Mouse (Mus musculus): ENCODE measurements around the gene Vps37b. TPM values are rescaled to one million over a fixed set of nuclear protein-coding genes. Genes with fewer than 3 reads are reported as not detected.

The Vps37b gene
- polyA plus RNA-seq, 1 experiment from 2014 or later = 50.4 TPM

DNA sequence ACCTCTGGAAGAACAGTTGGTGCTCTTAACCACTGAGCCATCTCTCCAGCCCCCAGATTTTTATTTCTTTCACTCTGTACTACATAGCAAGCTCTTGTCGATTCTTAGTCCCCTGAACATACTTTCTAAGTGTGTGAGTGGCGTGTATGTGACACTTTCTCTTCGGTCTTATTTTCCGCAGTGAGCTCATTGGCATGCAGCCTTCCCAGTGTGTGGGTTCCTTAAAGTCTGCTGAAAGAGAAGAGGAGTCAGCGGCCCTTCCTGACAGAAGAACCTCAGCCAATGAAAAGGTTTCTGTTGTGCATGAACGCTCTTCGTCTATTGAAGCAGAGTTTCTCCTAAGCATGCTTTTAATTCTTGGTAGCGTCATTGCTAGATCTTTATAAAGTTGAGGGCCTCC is 74.9 kb downstream of the Vps37b start:
- no peaks in the 10 kb centered on the region for H3K4me1 ChIP-seq
- H3K36me3 ChIP-seq = no peaks in the 10 kb centered on the region
- no peak overlapping the region for H3K4me3 ChIP-seq (replicated peaks)
- WGBS = 92% methylated on average over 8 of the region's 8 CpGs
- no peaks in the 10 kb centered on the region for H3K27me3 ChIP-seq (replicated peaks)
- H3K27ac ChIP-seq (replicated peaks) = no peak overlapping the region
- no peak overlapping the region for H3K9ac ChIP-seq (replicated peaks)
- H3K9me3 ChIP-seq (replicated peaks) = no peaks in the 10 kb centered on the region
- no peak overlapping the region for H3K4me2 ChIP-seq
- no peak for ATAC-seq (ENCODE audit: low FRiP score)

Small RNA genes lying within 50 kb of the gene (microRNA-seq; reads per million reads assigned to microRNA genes)
- gene Mir7032 = 0.52 reads per million

Other genes starting within 250 kb of the Vps37b start
- gene Hcar2, start 166.8 kb downstream of the Vps37b start, polyA plus RNA-seq (2015; fragmentation: Nextera tagmentation; extraction: Ambion mirVana) = 0.13 TPM in 1 of 2 replicates, not detected in the other
- 0.49 and 0.65 TPM in 2 replicates for gene Hcar1, start 152.2 kb downstream of the Vps37b start, polyA plus RNA-seq (2015; fragmentation: Nextera tagmentation; extraction: Ambion mirVana)
- 120 and 123 TPM in 2 replicates for gene Denr, start 125.1 kb downstream of the Vps37b start, polyA plus RNA-seq (2015; fragmentation: Nextera tagmentation; extraction: Ambion mirVana)
- 4.3 and 5.9 TPM in 2 replicates for gene Gm43518, start 104.9 kb downstream of the Vps37b start, polyA plus RNA-seq (2015; fragmentation: Nextera tagmentation; extraction: Ambion mirVana)
- 5.0 and 6.6 TPM in 2 replicates for gene Ccdc62, start 101.6 kb downstream of the Vps37b start, polyA plus RNA-seq (2015; fragmentation: Nextera tagmentation; extraction: Ambion mirVana)
- gene Hip1r, start 58.6 kb downstream of the Vps37b start, polyA plus RNA-seq (2015; fragmentation: Nextera tagmentation; extraction: Ambion mirVana) = 24.1 and 31.0 TPM in 2 replicates
- gene Abcb9, start 63.5 kb upstream of the Vps37b start, polyA plus RNA-seq (2015; fragmentation: Nextera tagmentation; extraction: Ambion mirVana) = 22.1 and 23.2 TPM in 2 replicates
- 39.5 and 43.7 TPM in 2 replicates for gene Ogfod2, start 80.0 kb upstream of the Vps37b start, polyA plus RNA-seq (2015; fragmentation: Nextera tagmentation; extraction: Ambion mirVana)
- gene Arl6ip4, start 83.8 kb upstream of the Vps37b start, polyA plus RNA-seq (2015; fragmentation: Nextera tagmentation; extraction: Ambion mirVana) = 87.7 and 89.1 TPM in 2 replicates
- gene Pitpnm2, start 217.5 kb upstream of the Vps37b start, polyA plus RNA-seq (2015; fragmentation: Nextera tagmentation; extraction: Ambion mirVana) = 8.9 and 9.4 TPM in 2 replicates